Mouse (Mus musculus): ENCODE data around the gene Cntn5. TPM values are rescaled to one million over a fixed set of nuclear protein-coding genes. Genes with fewer than 3 reads are reported as not detected.

The Cntn5 gene
- polyA plus RNA-seq, 1 experiment from 2014 or later, result not detected

- ATAC-seq (replicated peaks; ENCODE audit: low FRiP score), result no peak
- Histone ChIP-seq H3K4me2 (no peak overlapping the region), H3K9me3 (ENCODE audit: control insufficient read depth, low read length) (no peaks in the 10 kb centered on the region), H3K27me3 (replicated peaks; ENCODE audit: control insufficient read depth, insufficient read depth, low read length) (no peaks in the 10 kb centered on the region), H3K4me3 (ENCODE audit: low read depth, low read length) (no peak overlapping the region), H3K27ac (ENCODE audit: low read depth, low read length) (no peak overlapping the region), H3K4me1 (replicated peaks; ENCODE audit: control insufficient read depth, insufficient read depth, low read length) (no peaks in the 10 kb centered on the region), H3K36me3 (ENCODE audit: control insufficient read depth, insufficient read depth, low read length) (no peaks in the 10 kb centered on the region), H3K9ac (ENCODE audit: low read depth, low read length) (no peak overlapping the region)
- WGBS, result 74% methylated on average over 5 of the region's 5 CpGs
- DNase-seq (ENCODE audit: low spot score), result no peak
These were observed 1230.0 kb downstream of the Cntn5 start for GRCm38 (mm10) chr9:9674531-9674930.

DNA sequence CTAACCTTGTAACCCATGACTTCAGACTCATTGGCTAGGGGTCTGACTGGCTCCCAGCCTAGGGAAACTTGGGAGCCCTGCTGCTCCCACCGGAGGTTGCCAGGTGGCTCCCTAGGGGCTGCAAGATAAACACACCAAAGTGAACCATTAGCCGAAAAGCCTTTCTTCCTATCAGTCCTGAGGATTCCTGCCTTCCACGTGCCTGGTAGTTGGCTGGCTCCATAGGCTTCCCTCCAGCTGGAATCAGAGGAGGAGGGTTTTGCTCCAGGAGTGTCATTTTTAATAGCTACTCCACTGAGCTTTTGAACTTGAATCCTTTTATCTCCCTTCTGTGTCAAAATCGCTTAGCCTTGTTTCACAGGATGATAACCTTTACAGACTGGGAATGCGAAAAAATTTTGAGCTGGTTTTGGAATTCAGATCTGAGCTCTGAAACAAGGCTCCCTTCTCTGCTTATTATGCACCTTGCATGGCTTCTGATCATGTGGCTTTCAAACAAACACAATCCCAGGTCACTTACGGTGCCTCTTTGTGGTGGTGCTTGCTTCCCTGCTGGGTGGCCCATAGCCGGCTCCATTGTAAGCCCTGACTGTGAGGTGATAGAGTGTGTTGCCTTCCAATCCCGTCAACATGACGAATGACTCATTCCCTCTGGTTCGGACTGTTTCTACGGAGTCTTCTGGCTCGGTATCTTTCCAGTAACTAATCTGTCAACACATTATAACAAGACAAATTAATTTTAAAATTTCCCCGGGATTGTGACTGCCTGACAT, 1231.1 kb downstream of the Cntn5 start:
- Histone ChIP-seq H3K4me1 (replicated peaks; ENCODE audit: control insufficient read depth, insufficient read depth, low read length) (no peaks in the 10 kb centered on the region), H3K9ac (ENCODE audit: low read depth, low read length) (no peak overlapping the region), H3K9me3 (ENCODE audit: control insufficient read depth, low read length) (no peaks in the 10 kb centered on the region), H3K36me3 (ENCODE audit: control insufficient read depth, insufficient read depth, low read length) (no peaks in the 10 kb centered on the region), H3K27ac (ENCODE audit: low read depth, low read length) (no peak overlapping the region), H3K27me3 (replicated peaks; ENCODE audit: control insufficient read depth, insufficient read depth, low read length) (no peaks in the 10 kb centered on the region), H3K4me3 (ENCODE audit: low read depth, low read length) (no peak overlapping the region), H3K4me2 (no peak overlapping the region)
- no peak for DNase-seq (ENCODE audit: low spot score)
- 20% methylated on average over 13 of the region's 13 CpGs for WGBS
- ATAC-seq (replicated peaks; ENCODE audit: low FRiP score), result no peak

DNA sequence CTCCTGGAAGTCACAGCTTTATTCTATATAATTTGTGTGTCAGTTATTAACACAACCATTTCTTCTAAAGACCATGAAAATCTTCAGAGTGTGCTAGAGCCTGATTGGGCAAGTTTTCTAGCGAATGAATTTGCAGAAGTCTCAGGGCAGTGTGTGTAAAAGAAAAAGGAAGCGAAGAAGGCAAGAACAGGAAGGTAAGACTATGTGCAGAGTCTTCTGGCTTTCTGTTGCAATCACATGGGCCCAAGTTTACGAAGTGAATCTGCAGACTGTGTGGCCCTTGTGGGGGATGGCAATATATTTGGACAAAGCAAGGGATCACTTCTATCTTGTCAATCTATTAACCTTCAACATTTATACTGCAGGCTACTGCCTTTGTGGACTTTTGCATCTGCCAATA, 1251.1 kb downstream of the Cntn5 start:
- Histone ChIP-seq H3K27ac (ENCODE audit: low read depth, low read length) (no peak overlapping the region), H3K27me3 (replicated peaks; ENCODE audit: control insufficient read depth, insufficient read depth, low read length) (no peaks in the 10 kb centered on the region), H3K36me3 (ENCODE audit: control insufficient read depth, insufficient read depth, low read length) (no peaks in the 10 kb centered on the region), H3K9me3 (ENCODE audit: control insufficient read depth, low read length) (no peaks in the 10 kb centered on the region), H3K4me2 (no peak overlapping the region), H3K4me1 (replicated peaks; ENCODE audit: control insufficient read depth, insufficient read depth, low read length) (no peaks in the 10 kb centered on the region), H3K9ac (ENCODE audit: low read depth, low read length) (no peak overlapping the region), H3K4me3 (ENCODE audit: low read depth, low read length) (no peak overlapping the region)
- no peak for DNase-seq (ENCODE audit: low spot score)
- ATAC-seq (replicated peaks; ENCODE audit: low FRiP score), result no peak
- WGBS, result 59% methylated on average over 3 of the region's 3 CpGs

DNA sequence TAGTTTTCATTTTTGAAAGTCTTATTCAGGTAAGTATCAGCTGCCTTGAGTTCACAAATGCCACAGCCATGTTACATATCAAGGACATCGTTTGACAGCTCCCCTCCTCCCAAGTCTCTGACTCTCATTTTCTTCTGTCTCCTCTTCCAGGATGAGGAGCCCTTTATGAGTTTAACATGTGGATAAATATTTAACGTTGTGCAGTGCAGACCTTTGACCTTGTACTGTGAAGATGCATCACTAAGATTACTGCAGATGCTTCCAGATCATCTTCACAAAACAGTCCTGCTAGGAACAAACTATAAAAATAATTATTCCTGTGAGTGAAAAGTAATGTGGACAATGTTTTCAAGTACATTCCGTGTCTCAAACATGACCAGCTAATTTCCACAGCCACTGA, 1257.2 kb downstream of the Cntn5 start:
- Histone ChIP-seq H3K9me3 (ENCODE audit: control insufficient read depth, low read length) (no peaks in the 10 kb centered on the region), H3K4me2 (no peak overlapping the region), H3K27ac (ENCODE audit: low read depth, low read length) (no peak overlapping the region), H3K27me3 (replicated peaks; ENCODE audit: control insufficient read depth, insufficient read depth, low read length) (no peaks in the 10 kb centered on the region), H3K4me1 (replicated peaks; ENCODE audit: control insufficient read depth, insufficient read depth, low read length) (no peaks in the 10 kb centered on the region), H3K36me3 (ENCODE audit: control insufficient read depth, insufficient read depth, low read length) (no peaks in the 10 kb centered on the region), H3K4me3 (ENCODE audit: low read depth, low read length) (no peak overlapping the region), H3K9ac (ENCODE audit: low read depth, low read length) (no peak overlapping the region)
- DNase-seq (ENCODE audit: low spot score), result no peak
- ATAC-seq (replicated peaks; ENCODE audit: low FRiP score), result no peak
- 65% methylated on average over 3 of the region's 3 CpGs for WGBS

DNA sequence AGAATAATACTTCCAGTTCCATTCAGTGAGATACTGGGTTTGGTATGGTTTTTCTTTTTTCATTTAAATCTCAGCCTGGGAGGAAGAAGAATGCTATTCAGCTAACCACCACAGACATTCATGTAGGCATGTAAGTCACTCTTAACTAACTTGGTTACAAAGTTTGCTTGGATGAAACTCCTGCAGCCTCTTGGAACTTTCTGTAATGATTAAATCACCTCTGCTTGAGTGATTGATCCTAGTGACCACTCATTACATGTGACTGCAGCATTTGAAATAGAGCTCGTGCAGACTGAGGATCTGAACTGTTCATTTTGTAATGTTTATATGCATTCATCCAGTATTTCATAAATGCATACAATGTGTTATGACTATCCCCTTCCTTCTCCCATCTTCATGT, 1258.3 kb downstream of the Cntn5 start:
- Histone ChIP-seq H3K36me3 (ENCODE audit: control insufficient read depth, insufficient read depth, low read length) (no peaks in the 10 kb centered on the region), H3K9ac (ENCODE audit: low read depth, low read length) (no peak overlapping the region), H3K27ac (ENCODE audit: low read depth, low read length) (no peak overlapping the region), H3K4me2 (no peak overlapping the region), H3K4me3 (ENCODE audit: low read depth, low read length) (no peak overlapping the region), H3K27me3 (replicated peaks; ENCODE audit: control insufficient read depth, insufficient read depth, low read length) (no peaks in the 10 kb centered on the region), H3K4me1 (replicated peaks; ENCODE audit: control insufficient read depth, insufficient read depth, low read length) (no peaks in the 10 kb centered on the region), H3K9me3 (ENCODE audit: control insufficient read depth, low read length) (no peaks in the 10 kb centered on the region)
- ATAC-seq (replicated peaks; ENCODE audit: low FRiP score) (no peak), DNase-seq (ENCODE audit: low spot score) (no peak)
- 89% methylated on average over 1 of the region's 1 CpGs for WGBS

Small RNA genes lying within 50 kb of the gene (microRNA-seq; reads per million reads assigned to microRNA genes)
- gene Gm24496 (ENCODE audit: borderline number of aligned reads) (not detected), gene Gm25086 (ENCODE audit: borderline number of aligned reads) (not detected), gene Gm26195 (ENCODE audit: borderline number of aligned reads) (not detected), gene Mir6237 (ENCODE audit: borderline number of aligned reads) (not detected)
